Mouse (Mus musculus) frontal cortex, postnatal 14 days (tissue): ENCODE measurements around the gene Ifnab.
A peak's percentile ranks its signal among the peaks of the same experiment; 100 is the strongest.

Experiments
- DNase-seq, 2 experiments: peaks; one replicate each; pipeline ENCODE4 v3.0.0; 2022; ENCODE audit warnings: low spot score in 2 of 2

Gene Ifnab

GRCm38 (mm10) chr4:88676824-88677223 lies 14.3 kb downstream of the Ifnab start, which contains the start of gene Ifna16:
Ifna16 (minus strand) TSS chr4:88676924.
- no peak for DNase-seq

GRCm38 (mm10) chr4:88655461-88655860 lies 35.7 kb downstream of the Ifnab start:
- DNase-seq: no peak

- no peak for DNase-seq
Observed at GRCm38 (mm10) chr4:88653644-88654043, 37.5 kb downstream of the Ifnab start.

GRCm38 (mm10) chr4:88644359-88644758 lies 46.8 kb downstream of the Ifnab start, which contains the start of gene Ifna13:
Ifna13 (minus strand) TSS chr4:88644459.
- DNase-seq: no peak

- no peak for DNase-seq
Observed at GRCm38 (mm10) chr4:88642526-88642925, 48.6 kb downstream of the Ifnab start.

- DNase-seq: peak; percentile 57 to 85
Observed at GRCm38 (mm10) chr4:88641077-88641831, 49.9 kb downstream of the Ifnab start.

GRCm38 (mm10) chr4:88640704-88641076 lies 50.5 kb downstream of the Ifnab start:
- DNase-seq: no peak
